Mouse (Mus musculus): ENCODE measurements around the gene Fosl1. TPM values are rescaled to one million over a fixed set of nuclear protein-coding genes. Genes with fewer than 3 reads are reported as not detected.
A peak's percentile ranks its signal among the peaks of the same experiment; 100 is the strongest.

Gene Fosl1
- total RNA-seq, 2 experiments from 2014 or later = 0.20 TPM; not detected in 1

DNA sequence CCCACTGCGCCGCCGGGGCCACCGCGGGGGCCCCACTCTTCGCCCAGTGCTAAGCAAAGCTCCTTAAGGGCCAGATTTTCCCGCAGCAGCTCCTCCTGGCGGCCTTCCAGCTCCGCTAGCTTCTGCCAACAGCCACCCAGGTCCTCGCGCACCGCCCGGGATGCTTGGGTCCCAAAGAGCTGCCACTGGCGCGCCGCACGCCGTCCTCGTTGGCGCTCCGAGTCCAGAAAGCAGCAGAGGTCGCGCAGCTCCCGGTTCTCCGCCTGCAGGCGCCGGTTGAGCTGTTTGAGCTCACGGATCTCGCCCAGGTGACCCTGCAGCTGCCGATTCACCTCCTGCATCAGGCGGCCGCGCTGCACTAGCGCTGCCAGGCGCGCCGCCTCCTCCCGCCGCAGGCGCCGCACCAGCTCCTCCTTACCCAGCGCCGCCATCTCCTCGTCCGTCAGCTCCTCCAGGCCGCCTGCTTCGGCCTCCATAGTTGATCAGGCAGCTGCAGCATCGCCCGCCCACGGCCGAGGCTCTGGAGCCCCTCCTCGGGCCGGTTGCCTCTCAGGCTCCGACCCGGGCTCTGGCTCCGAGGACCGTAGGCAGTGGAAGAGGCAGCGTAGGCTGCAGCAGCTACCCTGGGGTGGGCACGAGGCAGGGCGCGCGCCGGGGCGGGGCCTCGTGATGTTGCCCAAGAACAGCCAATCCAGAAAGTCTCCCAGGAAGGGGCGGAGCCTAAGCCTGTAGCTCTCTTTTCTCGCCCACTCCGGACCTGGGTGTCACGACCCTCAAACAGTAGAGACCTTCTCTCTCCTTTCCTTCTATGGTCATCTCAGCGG is 9.8 kb downstream of the Fosl1 start:
- peak; percentile 81 to 89 for DNase-seq (ENCODE audit: low spot score in 2 of 2)

GRCm38 (mm10) chr19:5457746-5458442 is 10.5 kb downstream of the Fosl1 start, which contains the start of gene Ccdc85b:
Gene Ccdc85b (minus strand): TSS chr19:5457894.
- no peak for DNase-seq (ENCODE audit: low spot score in 2 of 2)

GRCm38 (mm10) chr19:5459019-5459418 is 11.7 kb downstream of the Fosl1 start:
- DNase-seq (ENCODE audit: low spot score in 2 of 2) = no peak

DNA sequence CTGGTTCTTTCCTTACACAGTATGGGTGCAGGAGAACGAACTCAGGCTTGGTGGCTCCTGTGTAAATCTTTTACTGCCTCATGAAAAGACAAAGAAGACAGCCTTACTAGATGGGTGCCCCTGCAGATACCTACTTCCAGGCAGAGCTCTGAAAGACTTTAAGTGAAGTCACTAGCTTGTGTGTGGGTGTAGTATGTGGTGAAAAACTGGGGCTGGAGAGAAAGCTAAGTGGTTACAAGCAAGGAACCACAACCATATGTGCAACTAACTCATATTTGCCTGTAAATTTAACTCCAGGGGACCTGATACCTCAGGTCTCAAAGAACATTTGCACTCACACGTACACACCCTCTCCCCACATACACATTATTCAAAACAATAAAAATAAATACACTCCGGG is 12.5 kb downstream of the Fosl1 start:
- no peak for DNase-seq (ENCODE audit: low spot score in 2 of 2)

DNA sequence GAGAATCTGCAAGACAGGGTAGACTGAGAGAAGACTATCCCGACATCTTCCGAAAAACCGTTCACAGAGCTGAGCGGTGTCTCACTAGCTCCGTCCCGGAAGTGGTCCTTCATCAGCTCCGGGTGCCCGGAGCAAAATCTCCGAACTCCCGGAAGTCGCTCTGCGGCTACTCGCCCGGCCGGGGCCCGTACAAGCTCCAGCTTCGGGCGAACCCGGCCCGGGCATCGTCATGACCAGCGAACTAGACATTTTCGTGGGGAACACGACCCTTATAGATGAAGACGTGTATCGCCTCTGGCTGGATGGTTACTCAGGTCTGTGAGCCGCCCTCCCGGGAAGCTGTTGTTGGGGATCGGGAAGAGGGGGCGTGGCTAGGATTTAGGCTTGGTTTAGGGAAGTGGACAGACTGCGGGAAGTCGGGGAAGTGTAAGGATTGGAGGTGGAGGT is 13.1 kb downstream of the Fosl1 start, which contains the start of gene Fibp:
Fibp (plus strand) TSS at position 151 of the 447 bp plus-strand sequence.
- DNase-seq (ENCODE audit: low spot score in 2 of 2) = peak; percentile 73 to 79

GRCm38 (mm10) chr19:5461411-5461810 is 14.1 kb downstream of the Fosl1 start:
- no peak for DNase-seq (ENCODE audit: low spot score in 2 of 2)

DNA sequence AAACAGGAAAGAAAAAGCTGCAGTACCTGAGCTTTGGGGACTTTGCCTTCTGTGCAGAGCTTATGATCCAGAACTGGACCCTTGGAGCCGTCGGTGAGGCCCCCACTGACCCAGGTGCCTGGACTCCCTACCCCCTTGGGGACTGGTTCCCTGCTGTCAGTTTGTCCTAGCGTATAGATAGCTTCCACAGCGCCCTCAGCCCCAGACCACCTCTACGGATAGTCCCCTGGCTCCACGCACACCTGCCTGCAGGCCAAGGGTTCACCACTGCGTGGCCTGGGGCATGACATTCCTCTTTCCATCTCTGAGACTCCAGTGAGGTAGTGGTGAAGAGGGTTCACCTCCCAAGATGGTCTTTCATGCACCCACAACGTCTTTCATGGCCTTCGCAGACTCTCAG is 15.9 kb downstream of the Fosl1 start:
- no peak for DNase-seq (ENCODE audit: low spot score in 2 of 2)

GRCm38 (mm10) chr19:5463791-5464562 is 16.6 kb downstream of the Fosl1 start:
- no peak for DNase-seq (ENCODE audit: low spot score in 2 of 2)

DNA sequence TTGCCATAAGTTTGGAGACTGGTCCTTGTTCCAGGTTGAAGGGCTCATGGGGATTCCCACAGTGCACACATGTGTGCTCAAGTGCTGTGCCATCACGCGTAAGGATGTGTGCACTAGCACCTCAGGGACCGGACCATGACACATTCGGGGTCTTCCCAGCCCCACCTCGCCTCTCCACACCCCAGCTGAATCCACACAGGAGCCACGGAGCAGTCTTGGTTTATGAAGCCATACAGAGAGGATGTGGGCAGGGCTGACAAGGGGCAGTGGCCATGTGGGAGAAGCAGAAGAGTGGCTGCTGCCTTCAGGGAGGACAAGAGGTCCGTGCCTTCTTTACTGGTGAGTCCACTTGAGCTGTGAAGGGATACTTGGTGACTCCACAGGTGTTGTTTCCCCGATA is 17.7 kb downstream of the Fosl1 start:
- no peak for DNase-seq (ENCODE audit: low spot score in 2 of 2)

- DNase-seq (ENCODE audit: low spot score in 2 of 2) = no peak
Observed at GRCm38 (mm10) chr19:5466916-5467500, 19.7 kb downstream of the Fosl1 start.

DNA sequence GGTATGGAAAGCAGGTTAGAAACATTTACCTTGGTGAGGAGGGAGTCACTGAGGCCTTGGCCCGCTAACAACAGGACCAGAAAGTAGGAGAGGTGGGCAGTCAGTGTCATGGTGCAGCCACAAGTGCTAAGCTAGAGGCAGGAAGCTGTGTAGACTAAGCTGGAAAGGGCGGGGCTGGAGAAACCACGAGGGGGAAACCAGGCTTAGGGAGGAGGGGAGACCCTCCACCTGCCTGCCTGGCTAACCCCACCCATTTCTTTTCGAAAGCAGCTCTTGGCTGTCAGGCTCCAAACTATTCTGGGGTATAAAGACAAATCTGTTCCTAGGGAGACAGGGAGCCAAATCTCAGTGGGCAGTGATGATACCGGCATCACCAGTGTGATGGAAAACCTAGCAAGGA is 21.0 kb downstream of the Fosl1 start, which contains the start of gene Ctsw:
Ctsw (minus strand) TSS at position 134 of the 400 bp plus-strand sequence.
- DNase-seq (ENCODE audit: low spot score in 2 of 2) = no peak

GRCm38 (mm10) chr19:5471846-5472245 is 24.5 kb downstream of the Fosl1 start:
- no peak for DNase-seq (ENCODE audit: low spot score in 2 of 2)

GRCm38 (mm10) chr19:5472857-5473256 is 25.5 kb downstream of the Fosl1 start:
- DNase-seq (ENCODE audit: low spot score in 2 of 2) = no peak

GRCm38 (mm10) chr19:5473720-5474119 is 26.4 kb downstream of the Fosl1 start, which contains the start of gene Efemp2:
Gene Efemp2 (plus strand): TSS chr19:5473954.
- peak; percentile 43 to 73 for DNase-seq (ENCODE audit: low spot score in 2 of 2)

DNA sequence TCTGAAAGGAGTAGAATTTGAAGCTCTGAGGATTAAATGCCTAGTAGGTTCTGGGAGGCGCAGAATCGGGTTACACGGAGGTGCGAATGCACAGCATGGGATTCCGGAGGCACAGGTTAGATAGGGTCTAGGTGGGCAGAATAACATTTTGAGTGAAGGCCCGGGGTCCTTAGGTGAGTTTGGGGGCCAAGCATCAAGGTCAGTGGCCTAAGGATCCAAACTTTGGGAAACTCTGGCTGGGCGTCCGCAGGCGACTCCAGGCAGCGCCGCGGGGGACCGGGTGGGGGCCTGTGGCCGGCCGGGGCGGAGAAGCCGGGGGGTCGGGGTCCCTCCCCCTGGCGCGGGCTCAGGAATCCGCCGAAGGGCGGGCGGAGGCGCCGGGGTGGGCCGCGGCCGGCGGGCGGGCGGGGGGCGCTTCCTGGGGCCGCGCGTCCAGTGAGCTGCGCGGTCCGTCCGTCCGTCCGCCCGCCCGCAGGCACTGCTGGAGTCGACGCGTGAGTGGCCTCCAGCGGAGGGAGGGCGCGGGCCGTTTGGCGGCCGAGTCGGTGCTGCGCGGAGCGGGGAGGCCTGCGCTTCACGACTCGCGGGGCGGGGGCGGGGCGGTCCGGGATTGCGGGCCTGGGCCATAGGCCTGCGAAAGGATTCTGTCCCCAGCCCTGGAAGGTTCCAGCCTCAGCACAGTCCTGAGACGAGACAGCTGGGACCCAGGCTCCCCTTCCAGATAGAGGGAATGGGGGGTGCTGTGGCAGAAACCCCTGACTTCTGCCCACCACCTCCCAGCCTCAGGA is 27.1 kb downstream of the Fosl1 start:
- DNase-seq (ENCODE audit: low spot score in 2 of 2) = no peak

DNA sequence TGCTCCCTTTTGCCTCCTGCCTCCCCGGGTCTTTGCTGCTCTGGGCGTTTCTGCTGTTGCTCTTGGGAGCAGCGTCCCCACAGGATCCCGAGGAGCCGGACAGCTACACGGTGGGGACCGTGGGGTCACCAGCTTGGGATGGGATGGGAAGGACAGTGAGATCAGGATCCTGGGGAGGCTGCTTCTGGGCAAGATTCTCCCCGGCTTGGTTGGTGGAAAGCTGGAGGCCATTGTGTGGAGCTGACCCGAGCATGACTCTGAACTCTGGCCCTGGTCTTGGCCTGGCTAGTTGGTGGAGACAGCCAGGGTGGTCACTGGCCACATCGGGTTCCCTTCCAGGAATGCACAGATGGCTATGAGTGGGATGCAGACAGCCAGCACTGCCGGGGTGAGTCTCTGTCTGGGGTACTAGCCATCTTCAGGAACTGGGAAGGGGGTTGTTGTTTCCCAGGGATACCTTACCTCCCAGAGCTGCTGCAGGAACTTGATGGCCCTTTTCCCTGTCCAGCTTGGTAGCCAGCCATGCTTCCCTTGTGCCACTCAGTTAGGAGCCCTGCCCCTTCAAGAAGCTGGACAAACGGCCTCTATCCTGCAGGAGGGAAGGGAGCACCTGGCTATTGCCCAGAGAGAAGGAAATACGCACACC is 27.8 kb downstream of the Fosl1 start:
- no peak for DNase-seq (ENCODE audit: low spot score in 2 of 2)

DNA sequence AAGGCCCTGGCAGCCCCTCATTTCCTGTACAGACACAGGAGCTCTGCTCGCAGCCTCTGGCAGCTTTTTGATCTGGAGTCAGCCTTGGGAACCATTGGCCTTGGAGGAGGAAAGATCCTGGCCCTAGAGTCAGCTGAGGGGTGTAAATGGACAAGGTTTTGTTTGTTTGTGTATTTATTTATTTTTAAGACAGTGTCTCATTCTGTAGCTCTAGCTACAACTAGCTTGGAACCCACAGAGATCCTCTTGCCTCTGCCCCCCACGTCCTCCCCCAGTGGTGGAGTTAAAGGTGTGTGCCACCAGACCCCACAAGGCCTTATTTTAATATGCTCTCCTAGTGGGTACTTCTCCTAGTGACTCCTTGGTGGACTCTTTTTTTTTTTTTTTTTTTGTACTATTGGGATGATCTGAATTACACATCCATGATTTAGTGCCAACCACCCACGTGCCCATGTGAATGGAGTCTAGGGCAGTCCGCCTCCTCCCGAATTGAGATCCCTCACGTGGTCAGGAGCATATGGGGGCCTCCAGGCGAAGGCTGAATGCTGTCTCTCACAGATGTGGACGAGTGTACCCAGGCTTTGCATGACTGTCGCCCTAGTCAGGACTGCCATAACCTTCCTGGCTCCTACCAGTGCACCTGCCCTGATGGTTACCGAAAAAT is 29.8 kb downstream of the Fosl1 start:
- DNase-seq (ENCODE audit: low spot score in 2 of 2) = no peak

GRCm38 (mm10) chr19:5477668-5478300 is 30.4 kb downstream of the Fosl1 start:
- DNase-seq (ENCODE audit: low spot score in 2 of 2) = no peak

DNA sequence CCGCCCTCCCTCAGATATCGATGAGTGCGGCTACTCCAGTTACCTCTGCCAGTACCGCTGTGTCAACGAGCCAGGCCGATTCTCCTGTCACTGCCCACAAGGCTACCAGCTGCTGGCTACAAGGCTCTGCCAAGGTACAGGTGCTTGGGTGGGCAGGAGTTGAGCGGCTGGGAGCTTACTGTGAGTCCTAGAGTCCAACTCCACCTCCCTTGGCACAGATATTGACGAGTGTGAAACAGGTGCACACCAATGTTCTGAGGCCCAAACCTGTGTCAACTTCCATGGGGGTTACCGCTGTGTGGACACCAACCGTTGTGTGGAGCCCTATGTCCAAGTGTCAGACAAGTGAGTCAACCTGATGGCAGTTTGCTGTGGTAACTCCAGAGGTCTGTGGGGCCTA is 32.7 kb downstream of the Fosl1 start:
- no peak for DNase-seq (ENCODE audit: low spot score in 2 of 2)
